Mouse (Mus musculus): ENCODE data around the gene 4921509C19Rik. TPM values are rescaled to one million over a fixed set of nuclear protein-coding genes. Genes with fewer than 3 reads are reported as not detected.
"Not testable (repeated sequence)": the region's sequence is repeated elsewhere in the genome, so short reads cannot be mapped to it uniquely, and the experiment has no call there.

4921509C19Rik gene
- polyA plus RNA-seq, 1 experiment from 2014 or later = not detected

- 0 out of 2 replicates have a peak, but pooled peaks have one; percentile 15 for TF ChIP-seq CTCF (IDR thresholded peaks at IDR 0.05; ENCODE audit: low read depth)
- 55% methylated on average over 4 of the region's 4 CpGs for WGBS
- H3K9ac ChIP-seq (ENCODE audit: low read depth, low read length); H3K4me2 ChIP-seq (replicated peaks; ENCODE audit: low read depth); H3K27me3 ChIP-seq (replicated peaks; ENCODE audit: control insufficient read depth, insufficient read depth, low read length); H3K36me3 ChIP-seq (ENCODE audit: control insufficient read depth, insufficient read depth); ATAC-seq; H3K9me3 ChIP-seq (ENCODE audit: control insufficient read depth); H3K27ac ChIP-seq (ENCODE audit: low read depth, low read length); H3K4me3 ChIP-seq (ENCODE audit: low read depth, low read length); H3K4me1 ChIP-seq (replicated peaks; ENCODE audit: control insufficient read depth, insufficient read depth, low read length): not testable (repeated sequence)
Measured at GRCm38 (mm10) chr2:151434203-151434602, 41.8 kb downstream of the 4921509C19Rik start.

Other genes starting within 250 kb of the 4921509C19Rik start
- 92.8 and 99.3 TPM in 2 replicates for gene Nsfl1c, start 18.0 kb upstream of the 4921509C19Rik start, polyA plus RNA-seq (2015; fragmentation: Nextera tagmentation; extraction: Ambion mirVana)
- 370 and 377 TPM in 2 replicates for gene Fkbp1a, start 66.3 kb upstream of the 4921509C19Rik start, polyA plus RNA-seq (2015; fragmentation: Nextera tagmentation; extraction: Ambion mirVana)
- gene Sdcbp2, start 96.5 kb upstream of the 4921509C19Rik start, polyA plus RNA-seq (2015; fragmentation: Nextera tagmentation; extraction: Ambion mirVana) = 55.2 and 66.7 TPM in 2 replicates
- 0.60 and 0.89 TPM in 2 replicates for gene Snph, start 156.4 kb upstream of the 4921509C19Rik start, polyA plus RNA-seq (2015; fragmentation: Nextera tagmentation; extraction: Ambion mirVana)
- 0.09 TPM in 1 of 2 replicates, not detected in the other for gene Rad21l, start 192.4 kb upstream of the 4921509C19Rik start, polyA plus RNA-seq (2015; fragmentation: Nextera tagmentation; extraction: Ambion mirVana)
- gene Tmem74b, start 225.9 kb upstream of the 4921509C19Rik start, polyA plus RNA-seq (2015; fragmentation: Nextera tagmentation; extraction: Ambion mirVana) = 1.3 TPM in 2 replicates